8 mouse cellular contexts compared by ENCODE assay signal in the genomic region with DNA sequence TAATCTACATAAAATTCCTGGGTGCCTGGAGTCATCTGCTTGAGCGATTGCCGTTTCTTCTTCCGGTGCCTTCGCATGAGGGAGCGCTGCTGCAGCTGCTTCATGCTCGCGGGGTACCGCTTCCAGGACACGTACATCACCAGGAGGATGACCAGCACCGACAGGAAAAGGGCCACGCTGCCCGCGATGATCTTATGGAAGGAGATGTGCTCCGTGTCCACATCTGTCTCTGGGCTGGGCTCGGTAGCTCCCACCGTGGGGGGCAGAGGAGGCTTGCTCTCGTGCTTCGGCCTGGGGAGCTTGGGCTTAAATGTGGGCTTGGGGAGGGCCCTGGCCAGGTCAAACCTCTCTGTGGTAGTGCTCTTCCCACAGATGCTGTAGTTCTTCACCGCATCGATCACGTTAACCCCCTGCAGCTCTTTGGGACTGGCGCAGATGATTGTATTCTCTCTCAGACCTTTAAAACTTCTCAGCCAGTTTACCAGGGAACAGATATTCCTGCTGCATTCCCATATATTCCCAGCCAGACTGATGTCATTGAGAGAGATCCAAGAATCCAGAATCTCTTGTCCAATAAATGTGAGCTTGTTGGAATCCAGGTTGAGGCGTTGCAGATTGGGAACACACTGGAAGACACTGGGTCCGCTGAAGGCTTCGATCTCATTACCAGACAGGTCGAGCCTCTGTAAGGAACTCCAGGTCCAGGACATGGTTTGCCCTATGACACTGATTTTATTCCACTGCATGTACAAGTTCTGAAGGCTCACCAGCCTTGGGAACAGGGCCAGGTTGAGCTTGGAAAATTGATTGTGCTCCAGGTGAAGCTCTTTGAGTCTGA. TPM values are rescaled to one million over a fixed set of nuclear protein-coding genes. Genes with fewer than 3 reads are reported as not detected.
DNase-seq lines count a peak whose midpoint lies in the region; ATAC-seq and TF ChIP-seq lines count a peak whose summit lies in the region.

No protein-coding gene starts in this region.

- H3K9ac ChIP-seq in neural tube, embryonic 12.5 days, result peak overlapping the region; percentile 52

- ATAC-seq in frontal cortex, adult (ENCODE audit: low TSS enrichment), result no peak
- ATAC-seq in neural tube, embryonic 12.5 days (ENCODE audit: low FRiP score, low read depth), result peak; percentile 19; the same call in 1 of the 2 replicates
- ATAC-seq in erythroblast, adult 5-6 weeks (replicated peaks; ENCODE audit: low FRiP score, poor library complexity, severe bottlenecking), result no peak

- H3K4me3 ChIP-seq in embryonic fibroblast, embryonic 13.5 days (ENCODE audit: insufficient read depth, low read length), result peak overlapping the region; percentile 9; the same call in 1 of the 2 replicates
- peak overlapping the region; percentile 67 for H3K4me3 ChIP-seq in left cerebral cortex, adult 2 months
- H3K4me3 ChIP-seq in neural tube, embryonic 12.5 days, result peak overlapping the region; percentile 43

- H3K36me3 ChIP-seq in neural tube, embryonic 12.5 days, result no peaks in the 10 kb centered on the region

- H3K4me2 ChIP-seq in neural tube, embryonic 12.5 days (replicated peaks), result peak overlapping the region; percentile 81

- no peaks in the 10 kb centered on the region for H3K9me3 ChIP-seq in neural tube, embryonic 12.5 days

- TF ChIP-seq POLR2A in embryonic fibroblast, embryonic 13.5 days (IDR thresholded peaks at IDR 0.05; ENCODE audit: low read depth, low read length), result no peak

- WGBS in neural tube, embryonic 12.5 days, result 3% methylated on average over 26 of the region's 26 CpGs

- no peak overlapping the region for H3K27ac ChIP-seq in embryonic fibroblast, embryonic 13.5 days (ENCODE audit: insufficient read depth, low read length)
- peak overlapping the region; percentile 83 for H3K27ac ChIP-seq in left cerebral cortex, adult 2 months
- no peak overlapping the region for H3K27ac ChIP-seq in neural tube, embryonic 12.5 days

- peaks cover 8% of the 10 kb centered on the region for H3K27me3 ChIP-seq in neural tube, embryonic 12.5 days (replicated peaks)

- H3K4me1 ChIP-seq in embryonic fibroblast, embryonic 13.5 days (ENCODE audit: control insufficient read depth, insufficient read depth, low read length), result peaks cover 3% of the 10 kb centered on the region; the same call in 1 of the 2 replicates
- peaks cover 22% of the 10 kb centered on the region; the same call in 1 of the 2 replicates for H3K4me1 ChIP-seq in neural tube, embryonic 12.5 days

- intact Hi-C loops in left cerebral cortex, adult 2 months (cut with DNase I), result loop anchor here (5.0 to 10.0 kb wide), 7 partner anchors 129 to 1127 kb away; partner anchors contain the start of gene Gm7075

- DNase-seq in frontal cortex, postnatal 36 days (ENCODE audit: low spot score in 2 of 2), result peak; percentile 35 to 55
- DNase-seq in Muller cell, postnatal 12 days (ENCODE audit: inconsistent ontology term), result peak; percentile 17
- peak; percentile 41 to 45 for DNase-seq in left cerebral cortex, adult 2 months (ENCODE audit: extremely low spot score in 1 of 2, low spot score in 2 of 2)
- DNase-seq in spleen, postnatal 4 days (ENCODE audit: low spot score in 2 of 2), result no peak

- no peak for TF ChIP-seq CTCF in embryonic fibroblast, embryonic 13.5 days (IDR thresholded peaks at IDR 0.05; ENCODE audit: borderline replicate concordance, insufficient read depth, low read length)
- TF ChIP-seq CTCF in left cerebral cortex, adult 2 months (IDR thresholded peaks at IDR 0.05), result no peak

RNA-seq across cellular contexts. Expression of gene Lrrtm3, which starts 1.9 kb away (rescaled TPM):
- 2.0 and 7.6 TPM in 2 replicates for polyA plus RNA-seq in embryonic fibroblast, embryonic 13.5 days (2011; ENCODE audit: insufficient read length, low read depth, missing spikeins)
- total RNA-seq in left cerebral cortex, adult 2 months (2021), result 10 to 100 TPM; 73.1 to 75.5 TPM
- polyA plus RNA-seq in neural tube, embryonic 12.5 days (2016; fragmentation: Nextera tagmentation; extraction: Ambion mirVana), result 12.2 and 12.8 TPM in 2 replicates
- not detected in 2 replicates for total RNA-seq in erythroblast, adult 5-6 weeks (2015; ENCODE audit: low replicate concordance)
- not detected in 2 replicates for total RNA-seq in erythroblast, adult 5-6 weeks (2017; ENCODE audit: low replicate concordance)

Comparison
In these comparisons a context has a peak if more than half of its experiments do, and no peak if none do; other contexts are left out.
1. DNase-seq: peak in frontal cortex, postnatal 36 days (2 of 2), Muller cell, postnatal 12 days (single experiment) and left cerebral cortex, adult 2 months (2 of 2); none in spleen, postnatal 4 days (0 of 2).
2. H3K4me3 ChIP-seq: peak in every context shown above with its lines; median percentile 67 in left cerebral cortex, adult 2 months; 43 in neural tube, embryonic 12.5 days; 9 in embryonic fibroblast, embryonic 13.5 days.
3. RNA of gene Lrrtm3, which starts 1.9 kb away (total RNA-seq): 73.1 to 75.5 TPM in left cerebral cortex, adult 2 months; not detected in erythroblast, adult 5-6 weeks; every median in the first group is over 10 times any median in the second.